Mouse (Mus musculus) gastrocnemius, postnatal 25 days (tissue): ENCODE results near the gene Dlg2. TPM values are rescaled to one million over a fixed set of nuclear protein-coding genes. Genes with fewer than 3 reads are reported as not detected.

ENCODE experiments used
- DNase-seq: peaks from one replicate; pipeline ENCODE4 v3.0.0; 2022
- long read RNA-seq, 2 experiments: library from polyadenylated mRNA; stranded (forward); transcript quantifications; one replicate each; pipeline ENCODE4 v2.0.0; 2021
- total RNA-seq, 2 experiments: library from RNA; stranded (reverse); gene quantifications; 1 replicate in 1 of 2; 2 replicates in 1 of 2; pipeline ENCODE4 v1.2.3; 2021

Gene Dlg2
- total RNA-seq = under 1 TPM; 0.05 to 0.75 TPM
- long read RNA-seq, experiment 1 = 0 reads
- long read RNA-seq, experiment 2, partial matches to known transcripts = 0 of 2 reads
- long read RNA-seq, experiment 2, other reads (novel, unspliced or antisense) = 2 of 2 reads

GRCm38 (mm10) chr7:90476313-90477245 lies at the start of gene Dlg2:
Dlg2 (plus strand) TSS chr7:90476672.
- DNase-seq = no peak

GRCm38 (mm10) chr7:90427006-90427405 lies 49.5 kb upstream of the Dlg2 start:
- DNase-seq = peak; percentile 17

DNA sequence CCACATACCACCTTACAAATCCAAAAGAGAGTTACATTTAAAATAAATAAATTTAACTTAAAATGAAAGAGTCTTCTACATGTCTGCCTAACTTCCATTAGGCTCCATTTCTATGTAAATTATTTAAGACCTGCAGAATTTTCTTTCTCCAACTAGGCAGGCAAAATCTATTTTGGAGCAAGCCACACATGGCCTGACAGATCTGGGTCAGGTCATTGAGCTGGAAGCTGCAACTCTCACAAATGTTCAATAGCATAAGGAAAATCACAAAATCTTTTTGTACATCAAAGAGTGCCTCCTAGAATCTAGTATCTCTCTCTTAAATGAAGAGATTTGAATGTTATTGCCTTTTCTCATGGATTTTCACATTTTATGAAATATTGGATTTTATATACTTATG lies 44.3 kb upstream of the Dlg2 start:
- no peak for DNase-seq

DNA sequence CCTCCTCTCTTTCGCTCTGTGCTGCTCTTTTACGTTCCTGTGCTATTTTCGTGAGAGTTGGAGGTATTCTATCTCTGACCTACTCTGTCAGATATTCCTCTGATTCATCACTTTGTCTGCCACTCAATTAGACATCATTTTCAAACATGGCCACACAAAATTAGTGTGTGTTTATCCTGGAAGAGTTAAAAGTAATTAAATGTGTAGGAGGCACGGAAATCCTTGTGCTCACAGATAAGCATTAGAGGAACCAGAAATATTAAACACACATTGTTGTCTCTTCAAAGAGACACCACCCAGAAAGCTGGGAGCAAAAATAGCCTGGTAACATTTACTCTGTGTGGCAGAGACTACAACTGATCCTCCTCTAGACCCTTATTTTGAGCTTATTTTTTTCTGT lies 36.4 kb upstream of the Dlg2 start:
- DNase-seq = no peak

- no peak for DNase-seq
Observed at GRCm38 (mm10) chr7:90442070-90442469, 34.4 kb upstream of the Dlg2 start.

DNA sequence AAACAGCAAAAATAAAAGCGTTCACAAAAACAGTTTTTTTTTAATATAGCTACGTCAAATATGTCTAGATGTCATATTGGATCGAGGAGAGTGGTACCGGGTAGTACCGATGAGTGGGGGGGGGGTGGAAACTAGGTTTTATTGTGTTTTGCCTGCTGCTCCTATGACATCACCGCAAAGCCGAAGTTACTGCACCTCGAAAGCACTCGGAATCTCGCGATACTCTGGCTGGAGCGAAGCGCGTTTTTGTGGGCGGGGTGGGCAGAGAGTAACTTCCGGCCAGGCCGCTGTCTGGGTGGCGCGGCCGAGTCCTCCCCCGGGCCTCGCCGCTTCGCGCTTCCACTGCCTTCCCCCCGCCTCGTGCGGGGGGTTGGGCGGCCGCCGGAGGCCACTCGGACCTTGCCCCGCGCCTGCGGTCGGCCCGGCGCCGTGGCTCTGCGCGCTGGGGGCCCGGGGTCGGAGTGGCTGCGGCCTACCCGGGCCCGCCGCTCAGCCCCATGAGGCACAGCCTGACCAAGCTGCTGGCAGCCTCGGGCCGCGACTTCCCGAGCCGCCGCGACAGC lies 33.9 kb upstream of the Dlg2 start, which contains the start of gene Crebzf:
Gene Crebzf (plus strand): TSS at position 212 of the 563 bp plus-strand sequence.
- peak; percentile 96 for DNase-seq

GRCm38 (mm10) chr7:90443101-90444091 lies 33.1 kb upstream of the Dlg2 start:
- peak; percentile 68 for DNase-seq

DNA sequence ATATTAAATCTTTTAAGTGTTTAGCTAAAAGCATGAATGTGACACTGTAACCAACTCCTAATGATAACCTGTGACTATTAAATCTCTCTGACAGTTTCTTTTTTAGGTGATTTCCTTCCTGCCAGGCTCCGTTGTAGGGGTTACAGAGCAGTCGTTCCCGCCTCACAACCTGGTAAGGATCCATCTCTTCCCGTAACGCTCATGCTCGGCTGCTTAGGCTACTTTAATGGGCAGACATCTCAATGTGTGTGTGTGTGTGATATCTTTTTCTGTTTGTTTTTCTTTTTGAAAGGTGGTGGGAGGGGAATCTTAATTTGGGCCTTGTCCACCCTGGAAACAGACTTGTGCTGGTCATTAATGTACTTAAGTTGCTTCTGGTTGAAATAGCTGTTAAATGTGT lies 32.3 kb upstream of the Dlg2 start:
- DNase-seq = no peak

DNA sequence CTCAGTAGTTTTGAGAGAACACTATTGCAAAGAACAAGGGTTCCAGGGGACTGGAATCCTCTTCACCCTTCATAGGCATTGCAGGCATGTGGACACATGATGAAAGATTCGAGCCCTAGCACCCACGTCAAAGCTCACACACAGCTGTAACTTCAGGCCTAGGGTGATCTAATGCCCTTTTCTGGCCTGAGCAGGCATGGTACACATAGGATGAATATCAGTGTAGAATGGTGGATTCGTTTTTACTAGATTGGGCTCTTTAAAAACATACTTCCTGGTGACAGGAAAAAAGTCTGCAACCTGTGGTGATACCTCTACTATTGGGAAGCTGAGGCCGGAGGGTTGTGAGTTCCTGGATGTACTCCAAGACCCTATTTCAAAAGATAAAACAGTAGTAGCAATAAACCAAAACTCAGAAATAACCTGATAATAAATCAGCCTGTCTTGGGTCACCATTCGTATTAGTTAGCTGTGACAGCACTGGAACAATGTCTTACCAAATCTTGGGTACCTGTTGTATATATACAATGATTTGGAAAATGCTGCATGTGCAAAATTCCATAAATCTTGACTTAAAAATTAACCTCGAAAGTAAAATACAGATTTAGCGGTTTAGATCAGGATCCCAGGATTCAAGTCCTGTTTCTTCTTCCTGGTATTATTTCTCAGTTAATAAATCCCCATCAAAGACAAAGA lies 20.2 kb upstream of the Dlg2 start:
- DNase-seq = no peak

GRCm38 (mm10) chr7:90456845-90457468 lies 19.5 kb upstream of the Dlg2 start, which contains the start of gene Tmem126a:
Tmem126a (minus strand) TSS chr7:90457229.
- peak; percentile 84 for DNase-seq

DNA sequence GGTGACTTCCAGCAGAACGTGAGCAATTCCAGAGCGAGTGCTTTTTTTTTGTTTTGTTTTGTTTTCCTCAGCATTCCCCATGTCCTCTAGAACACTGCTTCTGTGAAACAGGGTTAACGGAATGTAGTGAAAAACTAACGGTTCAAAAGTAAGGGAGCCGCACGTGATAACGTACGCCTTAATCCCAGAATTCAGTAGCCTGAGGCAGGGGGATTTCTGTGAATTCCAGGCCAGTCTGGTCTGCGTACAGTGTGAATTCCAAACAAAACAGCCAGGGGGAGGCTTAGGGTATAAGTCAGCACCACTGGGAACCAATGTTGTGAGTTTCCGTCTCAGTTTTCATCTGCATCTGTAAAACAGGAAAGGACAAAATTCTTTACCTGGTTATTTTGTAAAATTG lies 19.0 kb upstream of the Dlg2 start:
- no peak for DNase-seq

GRCm38 (mm10) chr7:90460330-90460729 lies 16.1 kb upstream of the Dlg2 start:
- no peak for DNase-seq

- no peak for DNase-seq
Observed at GRCm38 (mm10) chr7:90460930-90461329, 15.5 kb upstream of the Dlg2 start.

DNA sequence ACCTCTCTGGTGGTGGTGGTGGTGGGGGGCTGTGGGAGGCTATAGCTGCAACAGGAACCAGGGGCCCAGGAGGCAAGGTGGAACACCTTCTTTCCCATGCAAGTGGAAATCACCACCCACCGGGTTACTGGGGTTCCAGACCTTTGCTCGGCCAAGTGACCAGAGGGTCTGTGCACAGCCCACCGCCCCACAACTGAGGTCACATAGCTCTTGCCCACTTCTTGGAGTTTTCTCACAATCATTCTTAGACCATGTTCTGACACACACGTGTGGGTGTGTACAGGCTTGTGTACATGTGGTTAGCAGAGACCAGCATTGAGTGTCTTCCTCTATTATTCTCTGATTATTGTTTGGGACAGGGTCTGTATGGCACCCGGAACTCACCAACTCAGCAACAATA lies 15.0 kb upstream of the Dlg2 start:
- DNase-seq = no peak

DNA sequence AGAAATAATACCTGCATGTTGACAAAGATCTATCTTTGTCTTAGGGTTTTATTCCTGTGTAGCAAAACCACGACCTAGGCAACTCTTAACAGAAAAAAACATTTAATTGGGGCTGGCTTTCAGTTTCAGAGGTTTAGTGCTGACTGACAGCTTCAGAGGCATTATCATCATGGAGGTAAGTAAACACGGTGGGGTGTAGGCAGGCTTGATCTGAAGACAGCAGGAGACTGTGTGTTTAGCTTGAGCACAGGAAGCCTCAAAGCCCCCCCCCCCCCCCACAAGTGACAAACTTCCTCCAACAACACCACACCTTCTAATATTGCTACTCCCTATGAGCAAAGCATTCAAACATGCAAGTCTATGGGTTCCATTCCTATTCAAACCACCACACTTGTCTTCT lies 3.0 kb upstream of the Dlg2 start:
- DNase-seq = no peak

DNA sequence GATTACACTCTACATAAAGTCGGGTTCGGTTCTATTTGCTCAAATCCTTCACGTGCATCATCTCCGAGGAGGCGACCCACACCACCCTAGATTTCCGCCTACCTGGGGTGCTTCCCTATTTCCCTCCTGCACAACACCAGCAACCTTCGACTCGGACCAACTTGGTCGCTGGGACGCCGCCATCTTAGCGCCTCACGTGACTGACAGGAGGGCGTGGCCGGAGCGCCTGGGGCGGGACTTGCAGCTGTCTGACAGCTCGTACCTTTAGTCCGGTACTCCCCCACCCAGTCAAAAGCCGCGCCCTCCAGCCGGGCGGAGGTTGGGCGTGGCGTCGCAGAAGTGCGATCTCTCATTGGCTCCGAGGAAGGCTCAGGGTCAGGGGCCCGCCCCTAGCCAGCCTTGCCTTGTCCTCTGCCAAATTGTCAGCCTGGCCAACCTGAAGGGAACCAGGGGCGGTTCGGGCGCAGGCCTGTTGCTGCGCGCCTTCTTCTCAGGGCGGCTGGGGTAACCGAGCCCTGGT lies 619 bp upstream of the Dlg2 start, which contains the start of gene Tmem126b:
Gene Tmem126b (minus strand): TSS at position 209 of the 520 bp plus-strand sequence.
- peak; percentile 100 for DNase-seq

DNA sequence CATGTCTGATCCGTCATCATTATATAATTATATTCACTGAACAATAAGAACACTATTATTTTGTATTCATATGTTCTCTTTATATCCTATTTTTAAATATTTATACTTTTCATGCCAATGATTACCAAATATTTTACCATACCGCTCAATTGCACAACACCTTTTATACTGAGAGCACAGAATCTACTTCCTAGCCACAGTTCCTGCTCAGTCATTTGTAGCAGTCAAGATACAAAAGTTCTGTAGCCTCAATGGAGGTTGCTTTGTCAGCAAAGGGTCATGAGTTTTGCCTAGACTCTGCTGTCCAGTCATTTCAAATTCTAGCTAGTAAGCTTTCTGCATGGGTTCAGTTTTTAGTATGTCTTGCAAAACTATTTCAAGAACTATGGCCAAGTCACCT lies 6.1 kb downstream of the Dlg2 start:
- no peak for DNase-seq

GRCm38 (mm10) chr7:90508124-90508523 lies 31.7 kb downstream of the Dlg2 start:
- DNase-seq = no peak

DNA sequence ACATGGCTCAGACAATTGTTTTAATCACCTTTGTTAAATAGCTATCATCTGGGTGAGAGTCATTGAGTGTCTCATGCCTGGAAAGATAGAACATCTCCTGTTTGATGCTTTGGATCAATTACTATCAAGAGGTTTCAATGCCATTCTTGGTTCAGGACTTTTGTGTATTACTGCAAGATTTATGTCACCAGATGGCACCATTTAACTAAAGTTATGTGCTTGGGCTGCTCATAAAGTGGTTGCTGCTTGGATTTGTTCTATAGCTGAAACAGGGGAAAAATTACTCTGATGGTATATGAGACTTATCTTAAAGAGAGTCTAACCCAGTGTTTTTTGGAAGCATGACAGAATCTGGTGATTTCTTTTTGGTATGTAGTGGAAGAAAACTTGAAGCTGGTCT lies 35.8 kb downstream of the Dlg2 start:
- DNase-seq = no peak
